Mouse (Mus musculus) cerebellum, postnatal 10 days (tissue): ENCODE measurements at regions not wholly inside any gene's neighbourhood (a gene's known extent, or its start where the extent isn't known, plus 50 kb on each side); places are given as distances from the start of the nearest gene placed in this dataset.

Source experiments
- DNase-seq, 2 experiments: peaks; one replicate each; pipeline ENCODE4 v3.0.0; 2021; ENCODE audit warnings: mixed read lengths in 2 of 2

- DNase-seq, result peak in 1 of 2 experiments; percentile 19
Measured at GRCm38 (mm10) chr11:112480360-112480759, 301.7 kb upstream of the Sox9 start.

DNA sequence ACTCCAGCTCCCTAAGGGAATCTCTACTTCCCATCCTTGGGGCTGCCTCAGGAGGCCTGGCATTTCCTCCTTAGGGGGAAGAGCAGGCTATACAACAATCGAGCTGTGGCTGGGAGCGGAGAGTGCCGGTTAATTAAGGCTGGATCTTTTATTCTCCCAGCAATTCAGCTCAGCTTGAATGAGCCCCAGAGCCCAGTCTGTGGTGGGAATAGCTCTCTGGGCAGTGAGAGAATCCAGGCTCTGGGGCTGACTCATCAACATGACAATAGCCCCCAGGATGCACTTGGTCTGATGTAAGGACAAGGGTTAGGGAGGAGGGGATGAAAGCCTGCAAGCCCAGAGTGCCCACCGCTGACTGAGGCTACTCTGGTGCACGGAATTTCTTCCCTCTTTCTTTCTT, 280.2 kb upstream of the Sox9 start:
- DNase-seq, result peak; percentile 4 to 16

- no peak for DNase-seq
Measured at GRCm38 (mm10) chr11:112519076-112519475, 262.9 kb upstream of the Sox9 start.

DNA sequence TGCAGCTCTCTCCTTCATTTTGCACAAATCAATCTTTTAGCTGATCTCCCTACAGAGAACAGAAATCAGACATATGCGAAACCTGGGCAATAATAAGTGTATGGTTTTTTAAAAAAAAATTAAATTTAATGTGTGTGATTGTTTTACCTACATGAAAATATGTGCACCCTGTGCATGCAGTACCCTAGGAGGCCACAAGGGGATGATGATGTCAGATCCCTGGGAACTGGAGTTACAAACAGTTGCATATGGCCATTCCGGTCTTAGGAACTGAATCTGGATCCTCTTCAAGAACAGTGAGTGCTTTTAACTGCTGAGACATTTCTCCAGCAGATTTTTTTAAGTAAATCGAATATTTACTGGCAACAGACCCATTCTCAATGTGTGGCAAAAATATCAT, 257.0 kb upstream of the Sox9 start:
- no peak for DNase-seq

- DNase-seq, result no peak
Measured at GRCm38 (mm10) chr11:112542573-112542972, 239.5 kb upstream of the Sox9 start.

- DNase-seq, result no peak
Measured at GRCm38 (mm10) chr11:112543473-112543872, 238.6 kb upstream of the Sox9 start.

GRCm38 (mm10) chr11:112545231-112546010, 236.6 kb upstream of the Sox9 start:
- DNase-seq, result no peak

- no peak for DNase-seq
Measured at GRCm38 (mm10) chr11:112546162-112546561, 235.9 kb upstream of the Sox9 start.

- no peak for DNase-seq
Measured at GRCm38 (mm10) chr11:112552838-112553237, 229.2 kb upstream of the Sox9 start.

DNA sequence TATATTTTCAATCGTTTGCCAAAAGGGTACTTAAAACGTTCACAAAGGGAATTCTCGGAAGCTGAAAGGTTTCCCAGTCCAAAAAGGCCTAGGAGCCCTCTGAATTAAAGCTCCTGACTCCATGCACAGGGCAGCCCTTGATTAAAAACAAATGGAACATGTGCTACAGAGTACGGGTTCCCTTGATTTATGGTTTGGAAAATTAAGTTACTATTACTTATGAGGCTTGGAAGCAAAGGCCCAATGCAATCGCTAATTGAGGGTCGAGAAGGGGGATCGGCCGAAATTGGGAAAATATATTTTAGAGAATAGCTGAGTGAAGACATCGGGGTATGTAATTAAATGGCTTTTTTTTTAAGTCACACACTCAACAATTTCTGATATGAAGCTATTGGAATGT, 219.0 kb upstream of the Sox9 start:
- no peak for DNase-seq

DNA sequence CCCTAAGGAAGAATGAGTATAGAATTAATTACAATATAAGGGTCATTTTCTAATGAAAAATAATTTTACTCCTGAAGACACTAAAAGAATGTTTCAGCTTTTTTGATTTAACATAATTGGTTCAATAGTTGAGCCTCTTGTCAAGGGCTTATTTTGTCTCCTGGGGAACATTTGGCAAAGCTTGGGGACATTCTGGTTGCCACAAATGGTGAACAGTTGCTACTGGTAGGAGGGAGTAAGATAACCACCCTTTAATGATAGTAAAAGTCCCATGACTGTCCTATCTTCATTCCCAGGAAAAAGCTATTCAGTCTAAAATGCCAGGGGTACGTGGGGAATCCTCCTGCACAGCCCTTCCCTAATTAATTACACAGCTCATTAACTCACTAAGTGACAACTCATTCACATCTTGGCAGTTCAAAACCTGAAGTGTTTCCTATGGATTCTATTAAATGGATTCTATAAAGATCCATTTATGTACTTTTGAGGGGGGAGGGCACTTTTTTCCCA, 217.3 kb upstream of the Sox9 start:
- DNase-seq, result peak; percentile 7 to 8

- no peak for DNase-seq
Measured at GRCm38 (mm10) chr11:112566071-112566470, 216.0 kb upstream of the Sox9 start.

- DNase-seq, result no peak
Measured at GRCm38 (mm10) chr11:112587386-112587785, 194.6 kb upstream of the Sox9 start.

DNA sequence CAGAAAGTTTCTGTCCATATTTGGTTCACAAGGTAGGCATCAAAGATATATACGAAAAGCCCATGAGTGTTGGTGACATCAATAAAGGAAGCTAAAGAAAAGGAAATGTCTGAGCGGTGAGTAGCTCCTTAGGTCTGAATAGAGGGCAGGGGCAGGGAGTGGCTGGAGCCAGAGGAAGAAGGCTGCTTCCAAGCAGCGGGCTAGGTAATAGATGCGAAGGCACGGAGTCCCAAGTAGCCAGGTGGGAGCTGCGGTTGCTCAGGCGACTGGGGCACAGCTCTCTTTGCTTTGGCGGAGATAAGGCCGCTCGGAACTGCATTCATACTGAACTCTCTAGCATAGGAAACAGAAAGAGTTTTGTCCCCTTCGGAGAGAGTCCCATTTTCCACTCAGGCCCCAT, 193.9 kb upstream of the Sox9 start:
- no peak for DNase-seq

- no peak for DNase-seq
Measured at GRCm38 (mm10) chr11:112590214-112590613, 191.8 kb upstream of the Sox9 start.

- DNase-seq, result no peak
Measured at GRCm38 (mm10) chr11:112592411-112593020, 189.5 kb upstream of the Sox9 start.

- DNase-seq, result no peak
Measured at GRCm38 (mm10) chr11:112593821-112594220, 188.2 kb upstream of the Sox9 start.

GRCm38 (mm10) chr11:112607359-112607758, 174.7 kb upstream of the Sox9 start:
- no peak for DNase-seq

- no peak for DNase-seq
Measured at GRCm38 (mm10) chr11:112609277-112609676, 172.7 kb upstream of the Sox9 start.

- DNase-seq, result no peak
Measured at GRCm38 (mm10) chr11:112611073-112611472, 171.0 kb upstream of the Sox9 start.

GRCm38 (mm10) chr11:112615629-112616028, 166.4 kb upstream of the Sox9 start:
- no peak for DNase-seq

DNA sequence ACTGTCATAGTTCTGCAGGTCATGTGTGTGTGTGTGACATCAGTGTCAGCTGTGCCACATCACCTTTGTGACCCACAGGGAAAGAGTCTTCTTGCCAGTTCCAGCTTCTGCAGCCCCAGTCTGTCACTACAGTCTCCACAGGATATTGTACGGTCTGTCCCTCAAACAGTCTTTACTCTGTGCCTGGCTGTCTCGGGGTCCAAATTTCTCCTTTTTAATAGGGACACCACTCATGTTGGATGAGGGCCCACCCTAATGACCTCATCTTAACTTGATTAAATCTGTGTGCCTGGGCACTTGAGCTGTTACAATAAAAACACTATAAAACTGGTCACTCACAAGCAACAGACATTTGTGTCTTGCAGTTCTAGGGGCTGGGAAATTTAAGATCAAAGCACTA, 165.1 kb upstream of the Sox9 start:
- no peak for DNase-seq

- DNase-seq, result peak; percentile 51 to 61
Measured at GRCm38 (mm10) chr11:112620916-112621315, 161.1 kb upstream of the Sox9 start.

DNA sequence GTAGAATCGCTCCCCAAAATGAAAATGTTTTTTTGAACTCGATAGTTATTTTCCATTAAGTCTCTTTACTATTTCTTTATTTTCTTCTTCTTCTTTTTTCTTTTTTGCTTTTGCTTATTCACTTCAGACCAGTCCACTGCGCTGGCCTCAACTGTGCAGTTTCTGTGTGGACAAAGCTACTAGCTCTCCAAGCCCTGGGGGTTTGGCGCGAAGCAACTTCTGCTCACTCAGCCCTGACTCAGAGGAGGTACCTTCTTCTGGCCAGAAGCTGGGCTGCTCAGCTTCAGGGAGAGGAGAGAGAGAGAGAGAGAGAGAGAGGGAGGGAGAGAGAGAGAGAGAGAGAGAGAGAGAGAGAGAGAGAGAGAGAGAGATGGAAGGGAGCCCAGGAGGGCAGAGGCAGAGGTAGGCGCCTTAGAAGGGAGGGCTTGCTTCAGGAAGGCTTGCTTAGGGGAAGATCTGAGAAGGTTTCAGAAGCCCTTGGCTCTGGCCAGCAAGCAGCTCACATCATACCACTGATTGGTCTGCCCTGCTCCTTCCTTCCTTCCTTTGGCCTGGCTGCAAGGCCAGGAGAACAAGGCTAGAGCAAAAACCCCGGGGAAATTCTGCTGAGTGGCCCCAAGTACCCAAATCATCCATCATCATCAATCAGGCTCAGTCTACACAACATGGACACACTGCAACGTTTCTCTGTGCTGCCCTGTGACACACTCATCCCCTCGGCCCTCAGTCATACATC, 160.5 kb upstream of the Sox9 start:
- DNase-seq, result peak; percentile 50 to 61
